Mouse (Mus musculus) heart, postnatal 0 days (tissue): ENCODE measurements at regions not wholly inside any gene's neighbourhood (a gene's known extent, or its start where the extent isn't known, plus 50 kb on each side); places are given as distances from the start of the nearest gene placed in this dataset.

Source experiments
- ATAC-seq: fragments of 200-750 bp; cut with Nextera tagmentation; 2 replicates; pipeline ENCODE4 v1.8.0; 2017; ENCODE audit warnings: low read depth, moderate number of reproducible peaks, moderate library complexity; ENCODE audit not compliant: insufficient read depth
- DNase-seq: peaks from one replicate; pipeline ENCODE4 v3.0.0-alpha.2; 2016; ENCODE audit warnings: low spot score
- H3K27ac ChIP-seq: fragments of 300-500 bp; sonication (generic); 2 replicates; pipeline ENCODE4 v1.5.1; 2014; ENCODE audit warnings: low read depth, mild to moderate bottlenecking
- H3K27me3 ChIP-seq: fragments of 300-500 bp; sonication (generic); 2 replicates; pipeline ENCODE4 v1.6.1; 2014; ENCODE audit warnings: low read length, mixed read lengths; ENCODE audit not compliant: control insufficient read depth, insufficient read depth
- H3K36me3 ChIP-seq: fragments of 300-500 bp; sonication (generic); replicated peaks from 2 replicates; pipeline ENCODE4 v1.6.1; 2014; ENCODE audit warnings: low read length, mixed read lengths; ENCODE audit not compliant: control insufficient read depth, insufficient read depth
- H3K4me1 ChIP-seq: fragments of 300-500 bp; sonication (generic); 2 replicates; pipeline ENCODE4 v1.6.1; 2014; ENCODE audit warnings: antibody characterized with exemption; ENCODE audit not compliant: control insufficient read depth, insufficient read depth
- H3K4me2 ChIP-seq: fragments of 300-500 bp; sonication (generic); 2 replicates; pipeline ENCODE4 v1.6.1; 2014; ENCODE audit warnings: low read depth, mild to moderate bottlenecking, low read length, moderate library complexity
- H3K4me3 ChIP-seq: fragments of 300-500 bp; sonication (generic); 2 replicates; pipeline ENCODE4 v1.5.1; 2014; ENCODE audit warnings: low read depth, low read length
- H3K9ac ChIP-seq: fragments of 300-500 bp; sonication (generic); replicated peaks from 2 replicates; pipeline ENCODE4 v1.6.1; 2014; ENCODE audit warnings: low read depth, low read length, mixed read lengths
- H3K9me3 ChIP-seq: fragments of 300-500 bp; sonication (generic); replicated peaks from 2 replicates; pipeline ENCODE4 v1.6.1; 2016; ENCODE audit warnings: low read length; ENCODE audit not compliant: control insufficient read depth
- CTCF ChIP-seq: IDR thresholded peaks from 2 replicates; pipeline ENCODE4 v1.5.1; 2016; ENCODE audit warnings: antibody characterized with exemption, control low read depth, low read depth
- EP300 ChIP-seq: IDR thresholded peaks from 2 replicates; pipeline ENCODE4 v1.6.1; 2016; ENCODE audit warnings: antibody characterized with exemption, low read depth
- WGBS: fragments of 180-500 bp; shearing (Covaris S2); extraction: QIAGEN DNeasy Blood & Tissue Kit; methylation state at CpG from one replicate; pipeline ENCODE4 v1.1.7; 2014; 5-methylcytosine and 5-hydroxymethylcytosine counted together

DNA sequence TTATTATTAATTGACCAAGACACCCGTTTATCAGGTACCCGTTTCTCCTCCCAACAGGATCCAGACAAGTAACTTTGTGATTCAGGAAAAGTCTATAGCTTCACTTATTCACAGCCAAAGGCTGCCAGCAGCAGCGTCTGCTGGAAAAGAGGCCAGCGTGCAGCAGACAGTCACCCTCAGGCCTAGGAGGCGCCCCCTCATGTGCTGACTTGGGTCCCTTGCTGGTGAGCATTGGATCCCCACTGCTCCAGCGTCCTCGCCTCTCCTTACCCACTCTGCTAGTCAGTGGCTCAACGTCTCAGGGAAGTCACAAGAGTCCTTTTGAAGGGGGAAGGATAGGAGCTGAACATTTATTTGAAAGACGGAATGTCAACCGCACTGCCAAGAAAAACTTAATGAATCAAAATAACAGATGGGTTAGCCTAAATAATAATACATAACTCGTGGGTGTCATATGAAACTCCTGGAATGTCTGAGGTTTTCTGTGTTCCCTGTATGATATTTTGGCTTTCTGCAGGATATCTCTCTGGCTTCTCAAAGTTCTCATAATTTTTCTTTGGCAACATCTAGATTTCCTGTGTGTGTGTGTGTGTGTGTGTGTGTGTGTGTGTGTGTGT lies 256.6 kb upstream of the Fn1 start:
- DNase-seq = no peak
- H3K9ac ChIP-seq = no peak overlapping the region
- no peaks in the 10 kb centered on the region for H3K27me3 ChIP-seq
- no peaks in the 10 kb centered on the region for H3K36me3 ChIP-seq
- 64% methylated on average over 11 of the region's 11 CpGs for WGBS
- no peak overlapping the region for H3K4me3 ChIP-seq
- ATAC-seq = no peak
- H3K4me2 ChIP-seq = no peak overlapping the region
- TF ChIP-seq CTCF = no peak
- no peak for TF ChIP-seq EP300
- no peak overlapping the region for H3K27ac ChIP-seq
- no peaks in the 10 kb centered on the region for H3K9me3 ChIP-seq
- no peaks in the 10 kb centered on the region for H3K4me1 ChIP-seq

DNA sequence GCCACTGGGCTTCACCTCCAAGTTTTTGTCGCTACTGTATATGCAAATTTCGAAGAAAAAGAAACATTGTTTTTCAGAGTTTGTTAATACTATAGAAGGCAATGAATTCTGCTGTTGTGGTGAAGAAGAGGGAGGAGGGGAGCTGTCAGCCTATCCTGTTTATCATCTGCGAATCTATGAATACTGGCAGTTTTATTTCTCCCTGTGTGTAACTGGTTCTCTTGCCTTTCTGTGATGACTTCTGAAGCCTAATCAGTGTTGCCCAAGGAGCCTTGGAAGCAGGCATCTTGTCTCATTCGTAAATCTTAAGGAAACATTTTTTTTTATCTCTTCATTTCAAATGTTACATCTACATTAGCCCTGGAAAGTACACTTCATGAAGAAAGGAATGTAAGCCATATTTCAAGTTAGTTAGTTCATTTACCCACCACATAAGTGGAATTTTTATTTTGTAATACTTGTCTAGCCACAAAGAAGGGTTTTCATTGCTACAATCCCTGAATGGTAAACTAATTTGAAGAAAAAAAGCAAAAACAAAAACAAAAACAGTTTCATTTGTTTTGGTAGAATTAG lies 251.5 kb upstream of the Fn1 start:
- no peak for ATAC-seq

DNA sequence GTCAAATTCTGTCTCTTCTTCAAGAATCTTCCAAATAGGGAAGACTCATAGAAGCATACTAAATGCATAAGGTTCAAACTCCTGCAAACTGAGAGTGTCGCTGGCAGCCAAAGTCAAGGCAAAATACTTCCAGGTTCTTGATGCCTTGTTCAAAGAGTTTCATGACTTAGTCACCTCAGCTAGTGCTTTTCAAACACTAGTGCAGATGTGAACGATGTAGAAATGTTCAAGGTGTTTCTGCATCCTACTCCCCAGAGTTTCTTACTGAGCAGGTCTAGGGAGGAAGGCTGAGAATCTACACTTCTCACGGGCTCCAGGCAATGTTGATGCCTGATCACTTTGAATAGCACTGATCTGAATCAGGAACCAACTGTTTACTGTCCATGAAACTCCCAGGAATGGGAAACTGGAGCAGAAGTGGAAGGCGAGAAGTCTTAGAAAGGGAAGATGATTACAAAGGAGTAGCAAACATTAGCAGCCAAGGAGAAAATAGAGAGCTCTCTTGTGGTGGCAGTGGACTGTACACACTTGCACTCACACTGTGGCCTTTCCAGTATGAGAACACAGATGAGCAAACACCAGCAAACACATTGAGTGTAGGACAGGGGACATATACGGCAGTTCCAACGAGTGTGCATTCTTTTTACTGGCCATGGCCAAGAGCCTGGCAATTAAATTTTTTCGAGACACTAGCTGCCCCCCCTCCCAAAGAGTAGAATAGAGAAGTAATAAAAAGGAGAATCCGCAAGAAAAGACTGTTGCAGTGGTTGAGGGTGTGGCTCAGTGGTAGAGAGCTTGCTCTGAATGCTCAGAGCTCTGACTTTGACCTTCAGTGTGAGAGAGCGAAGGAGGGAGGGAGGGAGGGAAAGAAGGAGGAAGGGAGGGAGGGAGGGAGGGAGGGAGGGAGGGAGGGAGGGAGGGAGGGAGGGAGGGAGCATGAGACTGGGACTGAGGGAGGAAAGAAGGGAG lies 247.4 kb upstream of the Fn1 start:
- peaks cover 10% of the 10 kb centered on the region; the same call in 1 of the 2 replicates for H3K4me1 ChIP-seq
- H3K9ac ChIP-seq = no peak overlapping the region
- WGBS = 85% methylated on average over 8 of the region's 9 CpGs
- ATAC-seq (no peak), DNase-seq (no peak)
- H3K36me3 ChIP-seq = no peaks in the 10 kb centered on the region
- H3K27ac ChIP-seq = no peak overlapping the region
- H3K9me3 ChIP-seq = no peaks in the 10 kb centered on the region
- H3K4me2 ChIP-seq = no peak overlapping the region
- TF ChIP-seq CTCF = no peak
- no peak for TF ChIP-seq EP300
- H3K4me3 ChIP-seq = no peak overlapping the region
- H3K27me3 ChIP-seq = no peaks in the 10 kb centered on the region

More for the DNA sequence above, 251.5 kb upstream of the Fn1 start:
- WGBS = 77% methylated on average over 4 of the region's 4 CpGs
- TF ChIP-seq CTCF (no peak), EP300 (no peak)
- H3K27ac ChIP-seq = no peak overlapping the region
- no peaks in the 10 kb centered on the region for H3K36me3 ChIP-seq
- DNase-seq = no peak
- no peak overlapping the region for H3K4me3 ChIP-seq
- no peak overlapping the region for H3K9ac ChIP-seq
- H3K9me3 ChIP-seq = no peaks in the 10 kb centered on the region
- H3K4me1 ChIP-seq = no peaks in the 10 kb centered on the region
- H3K4me2 ChIP-seq = no peak overlapping the region
- no peaks in the 10 kb centered on the region for H3K27me3 ChIP-seq

DNA sequence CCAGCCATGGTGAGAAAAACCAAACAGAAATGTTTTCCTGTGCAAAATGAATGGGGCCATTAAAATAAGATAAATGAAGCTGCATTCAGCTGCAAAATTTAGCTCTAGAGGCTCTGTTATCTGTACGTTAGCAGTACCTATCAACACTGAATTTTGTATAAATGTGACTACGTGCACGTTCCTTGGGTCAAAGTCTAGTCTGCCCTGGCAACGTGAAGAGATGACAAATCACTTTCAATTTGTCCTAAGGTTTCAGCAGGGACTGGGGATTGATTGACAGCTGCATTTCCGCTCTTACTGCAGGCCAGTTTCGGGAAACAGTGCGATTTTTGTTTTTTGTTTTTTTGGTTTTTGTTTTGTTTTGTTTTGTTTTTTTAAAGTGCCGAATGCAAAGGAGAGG lies 246.1 kb upstream of the Fn1 start:
- Histone ChIP-seq H3K4me3 (no peak overlapping the region), H3K4me1 (peaks cover 10% of the 10 kb centered on the region; the same call in 1 of the 2 replicates), H3K9me3 (no peaks in the 10 kb centered on the region), H3K27ac (no peak overlapping the region), H3K27me3 (no peaks in the 10 kb centered on the region), H3K36me3 (no peaks in the 10 kb centered on the region), H3K4me2 (no peak overlapping the region), H3K9ac (no peak overlapping the region)
- WGBS = 60% methylated on average over 8 of the region's 8 CpGs
- DNase-seq (no peak), ATAC-seq (no peak)
- TF ChIP-seq CTCF (no peak), EP300 (no peak)

DNA sequence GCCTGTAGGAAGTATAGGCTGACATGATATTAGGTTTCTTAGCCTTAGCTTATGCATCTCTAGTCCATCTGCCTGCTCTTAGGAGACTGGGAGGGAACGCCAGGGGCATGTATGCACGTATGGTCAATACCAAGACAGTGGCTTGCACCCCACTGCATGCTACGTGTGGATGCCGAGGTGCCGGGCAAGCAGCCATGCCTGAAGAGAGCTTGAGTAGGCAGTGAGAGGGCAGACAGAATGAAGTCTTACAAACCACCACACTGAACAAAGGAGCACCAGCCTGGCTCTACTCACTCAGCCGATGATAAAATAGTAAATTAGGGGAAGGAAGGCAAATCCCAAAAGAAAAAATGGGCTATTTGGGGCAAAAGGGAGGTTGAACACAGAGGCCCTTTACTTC lies 245.2 kb upstream of the Fn1 start:
- WGBS = 60% methylated on average over 6 of the region's 6 CpGs
- TF ChIP-seq CTCF (no peak), EP300 (no peak)
- Histone ChIP-seq H3K27ac (no peak overlapping the region), H3K4me1 (peaks cover 10% of the 10 kb centered on the region), H3K4me2 (no peak overlapping the region), H3K36me3 (no peaks in the 10 kb centered on the region), H3K27me3 (no peaks in the 10 kb centered on the region), H3K9me3 (no peaks in the 10 kb centered on the region), H3K4me3 (no peak overlapping the region), H3K9ac (no peak overlapping the region)
- DNase-seq = no peak
- ATAC-seq = no peak
